Mouse (Mus musculus): Measurements from ENCODE around the gene Mrps27. TPM values are rescaled to one million over a fixed set of nuclear protein-coding genes. Genes with fewer than 3 reads are reported as not detected.

The Mrps27 gene
- polyA plus RNA-seq, 1 experiment from 2014 or later: 52.6 TPM

GRCm38 (mm10) chr13:99353490-99353851 is 8.9 kb downstream of the Mrps27 start:
- Histone ChIP-seq H3K4me3 (replicated peaks) (peak overlapping the region; percentile 42), H3K27me3 (no peaks in the 10 kb centered on the region), H3K27ac (peak overlapping the region; percentile 78), H3K4me1 (no peaks in the 10 kb centered on the region), H3K36me3 (replicated peaks) (peaks cover 21% of the 10 kb centered on the region), H3K9ac (peak overlapping the region; percentile 55), H3K9me3 (no peaks in the 10 kb centered on the region), H3K4me2 (peak overlapping the region; percentile 59)
- 15% methylated on average over 7 of the region's 7 CpGs for WGBS
- ATAC-seq (ENCODE audit: low FRiP score): peak; percentile 8; the same call in 1 of the 2 replicates

GRCm38 (mm10) chr13:99355072-99355471 is 10.5 kb downstream of the Mrps27 start:
- Histone ChIP-seq H3K27me3 (no peaks in the 10 kb centered on the region), H3K27ac (no peak overlapping the region), H3K9ac (no peak overlapping the region), H3K4me2 (no peak overlapping the region), H3K9me3 (no peaks in the 10 kb centered on the region), H3K36me3 (replicated peaks) (peaks cover 18% of the 10 kb centered on the region), H3K4me1 (no peaks in the 10 kb centered on the region), H3K4me3 (replicated peaks) (no peak overlapping the region)
- WGBS: 88% methylated on average over 6 of the region's 6 CpGs
- ATAC-seq (ENCODE audit: low FRiP score): no peak

GRCm38 (mm10) chr13:99355861-99356260 is 11.3 kb downstream of the Mrps27 start:
- H3K27me3 ChIP-seq: no peaks in the 10 kb centered on the region
- no peak for ATAC-seq (ENCODE audit: low FRiP score)
- H3K4me2 ChIP-seq: no peak overlapping the region
- H3K9ac ChIP-seq: no peak overlapping the region
- no peaks in the 10 kb centered on the region for H3K9me3 ChIP-seq
- peaks cover 16% of the 10 kb centered on the region for H3K36me3 ChIP-seq (replicated peaks)
- no peak overlapping the region for H3K4me3 ChIP-seq (replicated peaks)
- WGBS: 88% methylated on average over 7 of the region's 7 CpGs
- no peaks in the 10 kb centered on the region for H3K4me1 ChIP-seq
- no peak overlapping the region for H3K27ac ChIP-seq

GRCm38 (mm10) chr13:99356428-99357265 is 12.1 kb downstream of the Mrps27 start:
- Histone ChIP-seq H3K27me3 (no peaks in the 10 kb centered on the region), H3K9ac (no peak overlapping the region; the same call in 1 of the 2 replicates), H3K4me2 (no peak overlapping the region), H3K36me3 (replicated peaks) (peaks cover 8% of the 10 kb centered on the region; the same call in 1 of the 2 replicates), H3K4me1 (no peaks in the 10 kb centered on the region), H3K9me3 (no peaks in the 10 kb centered on the region), H3K27ac (no peak overlapping the region), H3K4me3 (replicated peaks) (no peak overlapping the region)
- ATAC-seq (ENCODE audit: low FRiP score): no peak
- 31% methylated on average over 9 of the region's 9 CpGs for WGBS

- 86% methylated on average over 14 of the region's 14 CpGs for WGBS
- no peaks in the 10 kb centered on the region for H3K27me3 ChIP-seq
- no peaks in the 10 kb centered on the region for H3K9me3 ChIP-seq
- peaks cover 6% of the 10 kb centered on the region for H3K36me3 ChIP-seq (replicated peaks)
- no peak for ATAC-seq (ENCODE audit: low FRiP score)
- no peak overlapping the region for H3K9ac ChIP-seq
- H3K4me2 ChIP-seq: no peak overlapping the region
- no peaks in the 10 kb centered on the region for H3K4me1 ChIP-seq
- no peak overlapping the region for H3K27ac ChIP-seq
- H3K4me3 ChIP-seq (replicated peaks): no peak overlapping the region
These were observed 14.3 kb downstream of the Mrps27 start for GRCm38 (mm10) chr13:99358921-99359320.

GRCm38 (mm10) chr13:99363866-99364265 is 19.3 kb downstream of the Mrps27 start:
- Histone ChIP-seq H3K36me3 (replicated peaks) (peaks cover 19% of the 10 kb centered on the region), H3K4me2 (no peak overlapping the region), H3K27me3 (no peaks in the 10 kb centered on the region), H3K9ac (no peak overlapping the region), H3K4me3 (replicated peaks) (no peak overlapping the region), H3K4me1 (no peaks in the 10 kb centered on the region), H3K9me3 (no peaks in the 10 kb centered on the region), H3K27ac (no peak overlapping the region; the same call in 1 of the 2 replicates)
- 50% methylated on average over 4 of the region's 4 CpGs for WGBS
- no peak for ATAC-seq (ENCODE audit: low FRiP score)

GRCm38 (mm10) chr13:99366422-99367175 is 22.0 kb downstream of the Mrps27 start:
- WGBS: 93% methylated on average over 5 of the region's 5 CpGs
- Histone ChIP-seq H3K4me3 (replicated peaks) (no peak overlapping the region), H3K27ac (no peak overlapping the region), H3K36me3 (replicated peaks) (peaks cover 22% of the 10 kb centered on the region), H3K9me3 (no peaks in the 10 kb centered on the region), H3K4me2 (no peak overlapping the region), H3K27me3 (no peaks in the 10 kb centered on the region), H3K4me1 (no peaks in the 10 kb centered on the region), H3K9ac (no peak overlapping the region)
- ATAC-seq (ENCODE audit: low FRiP score): no peak

- ATAC-seq (ENCODE audit: low FRiP score): no peak
- no peaks in the 10 kb centered on the region for H3K9me3 ChIP-seq
- 88% methylated on average over 12 of the region's 12 CpGs for WGBS
- no peaks in the 10 kb centered on the region for H3K4me1 ChIP-seq
- no peak overlapping the region for H3K9ac ChIP-seq
- H3K27ac ChIP-seq: 0 out of 2 replicates have a peak overlapping the region, but pooled peaks have one; percentile 31
- H3K4me3 ChIP-seq (replicated peaks): no peak overlapping the region
- H3K4me2 ChIP-seq: no peak overlapping the region
- no peaks in the 10 kb centered on the region for H3K27me3 ChIP-seq
- H3K36me3 ChIP-seq (replicated peaks): peaks cover 22% of the 10 kb centered on the region
These were observed 23.1 kb downstream of the Mrps27 start for GRCm38 (mm10) chr13:99367554-99368174.

GRCm38 (mm10) chr13:99369103-99369502 is 24.5 kb downstream of the Mrps27 start:
- H3K4me1 ChIP-seq: no peaks in the 10 kb centered on the region
- no peak overlapping the region for H3K4me2 ChIP-seq
- no peaks in the 10 kb centered on the region for H3K9me3 ChIP-seq
- ATAC-seq (ENCODE audit: low FRiP score): no peak
- H3K36me3 ChIP-seq (replicated peaks): peaks cover 22% of the 10 kb centered on the region; the same call in 1 of the 2 replicates
- no peaks in the 10 kb centered on the region for H3K27me3 ChIP-seq
- no peak overlapping the region for H3K9ac ChIP-seq
- WGBS: 81% methylated on average over 12 of the region's 12 CpGs
- 0 out of 2 replicates have a peak overlapping the region, but pooled peaks have one; percentile 3 for H3K27ac ChIP-seq
- no peak overlapping the region for H3K4me3 ChIP-seq (replicated peaks)

- Histone ChIP-seq H3K9ac (no peak overlapping the region), H3K27me3 (no peaks in the 10 kb centered on the region), H3K4me1 (peaks cover 3% of the 10 kb centered on the region; the same call in 1 of the 2 replicates)
These were observed 26.7 kb downstream of the Mrps27 start for GRCm38 (mm10) chr13:99371285-99371684.

GRCm38 (mm10) chr13:99373684-99374083 is 29.1 kb downstream of the Mrps27 start:
- no peak for ATAC-seq (ENCODE audit: low FRiP score)
- no peak overlapping the region for H3K27ac ChIP-seq

More at GRCm38 (mm10) chr13:99371285-99371684, 26.7 kb downstream of the Mrps27 start:
- Histone ChIP-seq H3K27ac (no peak overlapping the region), H3K4me2 (no peak overlapping the region), H3K4me3 (replicated peaks) (no peak overlapping the region), H3K36me3 (replicated peaks) (peaks cover 15% of the 10 kb centered on the region; the same call in 1 of the 2 replicates), H3K9me3 (no peaks in the 10 kb centered on the region)
- ATAC-seq (ENCODE audit: low FRiP score): no peak
- 93% methylated on average over 5 of the region's 5 CpGs for WGBS

GRCm38 (mm10) chr13:99374191-99374590 is 29.6 kb downstream of the Mrps27 start:
- WGBS: 86% methylated on average over 4 of the region's 4 CpGs
- Histone ChIP-seq H3K27ac (no peak overlapping the region), H3K27me3 (no peaks in the 10 kb centered on the region), H3K9ac (no peak overlapping the region), H3K4me2 (no peak overlapping the region), H3K4me3 (replicated peaks) (no peak overlapping the region), H3K9me3 (no peaks in the 10 kb centered on the region), H3K4me1 (peaks cover 3% of the 10 kb centered on the region; the same call in 1 of the 2 replicates), H3K36me3 (replicated peaks) (peaks cover 7% of the 10 kb centered on the region; the same call in 1 of the 2 replicates)
- no peak for ATAC-seq (ENCODE audit: low FRiP score)

More at GRCm38 (mm10) chr13:99373684-99374083, 29.1 kb downstream of the Mrps27 start:
- Histone ChIP-seq H3K4me2 (no peak overlapping the region), H3K9ac (no peak overlapping the region), H3K9me3 (no peaks in the 10 kb centered on the region), H3K27me3 (no peaks in the 10 kb centered on the region), H3K4me1 (peaks cover 3% of the 10 kb centered on the region; the same call in 1 of the 2 replicates), H3K4me3 (replicated peaks) (no peak overlapping the region), H3K36me3 (replicated peaks) (peaks cover 7% of the 10 kb centered on the region; the same call in 1 of the 2 replicates)
- WGBS: 78% methylated on average over 7 of the region's 7 CpGs

Measured in forebrain, embryonic 12.5 days (tissue).